Mouse (Mus musculus) intestine, embryonic 15.5 days (tissue): ENCODE data around the gene Wipi1. TPM values are rescaled to one million over a fixed set of nuclear protein-coding genes. Genes with fewer than 3 reads are reported as not detected.

Experiments
- ATAC-seq: fragments of 200-750 bp; cut with Nextera tagmentation; 2 replicates; pipeline ENCODE4 v1.8.0; 2017; ENCODE audit warnings: moderate TSS enrichment, moderate library complexity
- H3K27ac ChIP-seq: fragments of 300-500 bp; sonication (generic); 2 replicates; pipeline ENCODE4 v1.5.1; 2015; ENCODE audit warnings: mild to moderate bottlenecking, inconsistent platforms
- H3K27me3 ChIP-seq: fragments of 300-500 bp; sonication (generic); replicated peaks from 2 replicates; pipeline ENCODE4 v1.6.1; 2015; ENCODE audit warnings: inconsistent platforms
- H3K36me3 ChIP-seq: fragments of 300-500 bp; sonication (generic); 2 replicates; pipeline ENCODE4 v1.6.1; 2015; ENCODE audit warnings: inconsistent platforms
- H3K4me1 ChIP-seq: fragments of 300-500 bp; sonication (generic); replicated peaks from 2 replicates; pipeline ENCODE4 v1.6.1; 2015; ENCODE audit warnings: inconsistent platforms
- H3K4me2 ChIP-seq: fragments of 300-500 bp; sonication (generic); replicated peaks from 2 replicates; pipeline ENCODE4 v1.6.1; 2015; ENCODE audit warnings: mild to moderate bottlenecking, inconsistent platforms
- H3K4me3 ChIP-seq: fragments of 300-500 bp; sonication (generic); replicated peaks from 2 replicates; pipeline ENCODE4 v1.5.1; 2015; ENCODE audit warnings: inconsistent platforms
- H3K9ac ChIP-seq: fragments of 300-500 bp; sonication (generic); 2 replicates; pipeline ENCODE4 v1.6.1; 2015; ENCODE audit warnings: inconsistent platforms
- H3K9me3 ChIP-seq: fragments of 300-500 bp; sonication (generic); 2 replicates; pipeline ENCODE4 v1.6.1; 2016; ENCODE audit warnings: inconsistent platforms
- WGBS: fragments of 180-500 bp; shearing (Covaris S2); methylation state at CpG from one replicate; pipeline ENCODE4 v1.1.7; 2015; 5-methylcytosine and 5-hydroxymethylcytosine counted together
- polyA plus RNA-seq: library from polyadenylated mRNA; unstranded; fragments of >200 nt; fragmentation: Nextera tagmentation; extraction: Ambion mirVana; gene quantifications from 2 replicates; pipeline ENCODE4 v1.2.1, GENCODE M21; 2015

Gene Wipi1
- polyA plus RNA-seq, 1 experiment from 2014 or later, result 30.4 TPM

DNA sequence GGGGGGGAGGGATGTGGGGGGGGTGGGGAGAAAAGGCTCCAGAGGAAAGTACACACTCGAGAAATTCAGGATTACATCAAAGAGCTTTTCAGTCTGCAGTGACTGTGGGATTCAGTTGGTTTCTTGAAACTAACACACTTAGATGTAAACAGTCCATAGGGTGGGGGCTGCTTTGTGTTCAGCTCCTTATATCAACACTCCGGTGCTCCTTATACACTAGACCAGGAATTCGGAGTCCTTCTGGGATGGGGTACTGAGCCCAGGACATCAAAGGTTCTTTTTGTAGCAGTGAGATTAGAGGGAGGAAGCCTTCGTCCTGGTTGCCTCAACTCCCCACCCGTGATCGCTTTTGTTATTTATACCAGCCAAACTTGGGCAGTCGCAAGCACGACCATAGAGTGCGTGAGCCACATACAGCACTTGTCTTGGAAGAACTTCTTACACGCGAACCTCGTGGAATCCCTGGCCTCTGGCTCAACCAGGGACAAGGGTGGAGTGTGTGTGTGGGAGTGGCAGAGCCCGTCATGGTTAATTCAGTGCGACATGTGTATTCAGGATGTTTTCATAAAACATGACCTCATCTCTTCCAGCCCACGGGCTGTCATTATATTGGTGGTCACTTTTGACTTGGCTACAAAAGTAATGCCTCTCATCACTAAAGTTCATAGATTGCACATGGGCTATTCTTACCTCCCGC is 65.3 kb downstream of the Wipi1 start:
- 50% methylated on average over 16 of the region's 16 CpGs for WGBS
- no peak overlapping the region for H3K4me2 ChIP-seq
- no peak overlapping the region for H3K4me3 ChIP-seq
- no peak overlapping the region for H3K27ac ChIP-seq
- no peak for ATAC-seq
- no peaks in the 10 kb centered on the region for H3K9me3 ChIP-seq
- H3K27me3 ChIP-seq, result no peaks in the 10 kb centered on the region
- H3K4me1 ChIP-seq, result peaks cover 5% of the 10 kb centered on the region; the same call in 1 of the 2 replicates
- H3K36me3 ChIP-seq, result no peaks in the 10 kb centered on the region
- H3K9ac ChIP-seq, result no peak overlapping the region

DNA sequence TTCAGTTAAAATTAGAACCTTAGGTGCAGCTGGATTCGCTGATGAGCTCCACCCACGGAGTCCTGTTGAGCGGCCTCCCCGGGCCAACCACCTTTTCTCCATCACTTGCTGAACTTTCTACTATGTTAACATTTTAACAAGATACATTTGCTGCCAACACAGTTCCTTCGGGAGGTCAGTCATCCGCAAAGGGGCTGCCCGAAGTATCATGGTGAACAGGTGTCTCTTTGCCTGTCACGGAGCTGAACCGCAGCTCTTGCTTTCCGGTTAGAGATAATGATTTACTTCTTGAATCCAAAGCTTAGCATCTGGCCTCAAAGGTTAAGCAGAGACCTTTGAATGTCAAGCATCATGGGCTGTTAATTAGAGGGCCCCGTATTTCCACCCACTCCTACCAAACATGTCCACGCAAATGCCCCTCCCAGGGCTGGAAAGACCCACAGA is 66.0 kb downstream of the Wipi1 start:
- no peak overlapping the region for H3K9ac ChIP-seq
- H3K4me2 ChIP-seq, result no peak overlapping the region; the same call in 1 of the 2 replicates
- 33% methylated on average over 12 of the region's 12 CpGs for WGBS
- H3K4me1 ChIP-seq, result peaks cover 5% of the 10 kb centered on the region; the same call in 1 of the 2 replicates
- no peak overlapping the region for H3K4me3 ChIP-seq
- H3K9me3 ChIP-seq, result no peaks in the 10 kb centered on the region
- no peak overlapping the region for H3K27ac ChIP-seq
- H3K36me3 ChIP-seq, result no peaks in the 10 kb centered on the region
- H3K27me3 ChIP-seq, result no peaks in the 10 kb centered on the region
- peak; percentile 36; the same call in 1 of the 2 replicates for ATAC-seq

DNA sequence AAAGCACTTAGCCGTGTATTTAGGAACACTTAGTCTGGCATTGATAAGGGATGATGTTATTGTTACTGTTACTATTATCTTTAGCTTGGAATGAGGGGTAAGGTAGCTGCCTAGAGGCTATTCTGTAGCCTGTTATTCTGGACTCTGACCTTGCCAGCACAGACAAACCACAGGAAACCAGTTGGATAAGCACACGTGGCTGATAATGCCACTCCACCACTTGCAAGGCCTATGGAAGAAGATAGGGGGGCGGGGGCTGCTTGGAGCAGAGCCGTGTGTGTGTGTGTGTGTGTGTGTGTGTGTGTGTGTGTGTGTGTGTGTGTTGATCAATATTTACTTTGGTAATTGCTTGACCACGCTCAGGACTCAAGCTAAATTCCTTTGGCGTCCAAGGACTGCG is 66.5 kb downstream of the Wipi1 start:
- Histone ChIP-seq H3K4me1 (peaks cover 5% of the 10 kb centered on the region; the same call in 1 of the 2 replicates), H3K9me3 (no peaks in the 10 kb centered on the region), H3K9ac (no peak overlapping the region), H3K27ac (no peak overlapping the region), H3K4me3 (no peak overlapping the region), H3K36me3 (no peaks in the 10 kb centered on the region), H3K4me2 (no peak overlapping the region; the same call in 1 of the 2 replicates), H3K27me3 (no peaks in the 10 kb centered on the region)
- peak; percentile 68 for ATAC-seq
- 44% methylated on average over 7 of the region's 7 CpGs for WGBS

DNA sequence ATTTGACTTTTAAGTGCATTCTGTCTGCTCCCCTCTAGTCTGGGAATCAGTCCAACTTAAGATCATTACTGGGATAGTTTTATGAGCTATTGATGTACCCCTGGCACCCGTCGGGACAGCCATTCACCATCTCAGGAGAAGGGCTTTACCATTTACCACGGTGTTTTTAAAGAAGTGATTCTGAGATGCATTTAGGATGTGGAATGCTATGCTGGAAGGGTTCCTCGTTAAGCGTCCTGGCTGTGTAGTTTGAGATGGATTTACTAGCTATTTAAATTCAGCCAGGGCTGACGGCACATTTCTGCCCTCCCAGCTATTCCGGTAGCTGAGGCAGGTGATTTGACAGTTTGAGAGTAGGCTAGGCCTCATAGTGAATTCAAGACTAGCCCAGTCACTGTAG is 67.3 kb downstream of the Wipi1 start:
- Histone ChIP-seq H3K36me3 (no peaks in the 10 kb centered on the region), H3K4me3 (no peak overlapping the region), H3K27ac (no peak overlapping the region), H3K9me3 (no peaks in the 10 kb centered on the region), H3K9ac (no peak overlapping the region), H3K4me2 (no peak overlapping the region), H3K4me1 (peaks cover 5% of the 10 kb centered on the region; the same call in 1 of the 2 replicates), H3K27me3 (no peaks in the 10 kb centered on the region)
- ATAC-seq, result no peak
- 67% methylated on average over 7 of the region's 7 CpGs for WGBS

DNA sequence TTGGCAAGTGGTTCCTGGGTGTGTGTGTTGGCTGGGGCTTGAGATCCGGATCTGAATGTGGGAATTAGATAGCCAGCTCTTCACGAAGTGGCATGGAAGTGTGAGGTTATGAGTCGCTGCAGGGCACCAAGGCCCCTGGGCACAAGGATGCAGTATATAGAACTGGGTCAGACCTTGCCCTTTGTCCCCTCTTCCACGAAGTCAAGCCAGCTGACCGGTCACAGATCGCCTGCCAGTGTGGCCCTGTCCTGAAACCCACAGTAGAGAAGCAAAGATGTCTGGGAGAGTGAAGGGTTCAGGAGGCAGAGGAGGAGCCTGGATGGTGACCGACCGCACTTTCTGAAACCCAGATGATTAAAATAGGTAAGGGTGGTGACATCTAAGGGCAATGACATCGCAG is 68.3 kb downstream of the Wipi1 start:
- Histone ChIP-seq H3K27me3 (no peaks in the 10 kb centered on the region), H3K9ac (no peak overlapping the region), H3K27ac (no peak overlapping the region), H3K4me3 (no peak overlapping the region), H3K4me2 (no peak overlapping the region), H3K36me3 (no peaks in the 10 kb centered on the region), H3K9me3 (no peaks in the 10 kb centered on the region), H3K4me1 (peaks cover 5% of the 10 kb centered on the region; the same call in 1 of the 2 replicates)
- ATAC-seq, result no peak
- 79% methylated on average over 9 of the region's 9 CpGs for WGBS

DNA sequence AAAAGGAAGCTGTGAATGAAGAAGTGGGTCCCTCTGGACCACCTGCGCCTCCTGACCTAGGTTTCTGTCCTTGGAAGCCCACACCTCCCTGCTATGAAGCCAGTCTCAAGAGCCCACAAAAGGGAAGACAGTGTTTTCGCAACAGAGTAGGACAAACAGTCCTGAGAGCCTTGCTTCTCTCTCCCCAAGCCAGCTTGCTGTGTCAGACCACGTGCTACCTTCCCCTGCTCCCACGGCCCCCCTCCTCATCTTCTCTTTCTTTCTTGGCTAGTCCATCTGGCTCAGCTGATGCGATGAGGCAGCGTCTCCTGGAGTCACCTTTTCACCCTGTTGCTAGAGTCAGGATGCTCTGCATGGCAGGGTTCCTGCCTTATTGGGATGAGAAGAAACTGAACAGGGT is 72.5 kb downstream of the Wipi1 start:
- Histone ChIP-seq H3K27me3 (no peaks in the 10 kb centered on the region), H3K4me3 (no peak overlapping the region), H3K27ac (no peak overlapping the region), H3K4me1 (no peaks in the 10 kb centered on the region), H3K4me2 (no peak overlapping the region), H3K36me3 (no peaks in the 10 kb centered on the region), H3K9me3 (no peaks in the 10 kb centered on the region), H3K9ac (no peak overlapping the region)
- ATAC-seq, result no peak
- WGBS, result 48% methylated on average over 6 of the region's 6 CpGs

DNA sequence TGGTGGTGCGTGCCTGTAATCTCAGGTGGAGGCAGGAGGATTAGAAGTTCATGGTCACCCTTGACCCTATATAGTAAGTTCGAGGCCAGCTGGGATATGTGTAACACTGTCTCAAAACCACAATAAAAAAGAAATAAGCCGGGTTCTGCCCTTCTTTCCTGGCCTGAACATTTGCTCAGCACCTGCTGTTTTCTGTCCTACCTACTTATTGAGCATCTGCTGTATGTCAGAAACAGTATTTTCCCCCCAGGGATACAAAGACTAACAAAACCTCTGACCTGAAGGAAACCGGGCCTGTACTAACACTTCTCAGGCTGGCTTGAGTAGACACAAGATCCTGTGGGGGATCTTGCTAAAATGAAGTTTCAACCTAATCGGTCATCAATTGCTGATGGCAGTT is 74.8 kb downstream of the Wipi1 start:
- no peak overlapping the region for H3K4me2 ChIP-seq
- no peak for ATAC-seq
- H3K36me3 ChIP-seq, result no peaks in the 10 kb centered on the region
- H3K27ac ChIP-seq, result no peak overlapping the region
- no peak overlapping the region for H3K9ac ChIP-seq
- H3K4me1 ChIP-seq, result no peaks in the 10 kb centered on the region
- WGBS, result 66% methylated on average over 5 of the region's 5 CpGs
- no peaks in the 10 kb centered on the region for H3K27me3 ChIP-seq
- H3K9me3 ChIP-seq, result no peaks in the 10 kb centered on the region
- no peak overlapping the region for H3K4me3 ChIP-seq

DNA sequence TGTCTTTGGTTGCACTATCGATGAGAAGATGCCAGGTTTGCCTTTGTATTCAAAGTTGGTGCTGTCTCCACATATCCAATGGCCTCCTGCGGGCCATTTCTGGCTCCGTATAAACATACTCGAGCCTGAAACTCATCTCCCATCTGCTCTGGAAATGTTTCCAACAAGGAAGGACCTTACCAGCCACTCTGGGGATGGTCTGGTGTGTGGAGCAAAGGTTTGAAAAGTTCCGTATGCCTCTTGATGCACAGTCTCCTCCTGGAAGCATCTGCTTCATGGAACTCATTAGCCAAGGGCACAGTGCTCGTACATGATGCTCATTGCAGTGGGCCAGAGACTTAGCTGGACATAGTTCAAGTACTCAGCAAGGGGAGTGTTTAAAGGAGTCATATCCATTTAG is 75.8 kb downstream of the Wipi1 start:
- H3K9ac ChIP-seq, result no peak overlapping the region
- no peak for ATAC-seq
- H3K27ac ChIP-seq, result no peak overlapping the region
- 78% methylated on average over 6 of the region's 6 CpGs for WGBS
- H3K4me2 ChIP-seq, result no peak overlapping the region
- no peaks in the 10 kb centered on the region for H3K4me1 ChIP-seq
- no peaks in the 10 kb centered on the region for H3K9me3 ChIP-seq
- no peaks in the 10 kb centered on the region for H3K36me3 ChIP-seq
- H3K27me3 ChIP-seq, result no peaks in the 10 kb centered on the region
- no peak overlapping the region for H3K4me3 ChIP-seq

DNA sequence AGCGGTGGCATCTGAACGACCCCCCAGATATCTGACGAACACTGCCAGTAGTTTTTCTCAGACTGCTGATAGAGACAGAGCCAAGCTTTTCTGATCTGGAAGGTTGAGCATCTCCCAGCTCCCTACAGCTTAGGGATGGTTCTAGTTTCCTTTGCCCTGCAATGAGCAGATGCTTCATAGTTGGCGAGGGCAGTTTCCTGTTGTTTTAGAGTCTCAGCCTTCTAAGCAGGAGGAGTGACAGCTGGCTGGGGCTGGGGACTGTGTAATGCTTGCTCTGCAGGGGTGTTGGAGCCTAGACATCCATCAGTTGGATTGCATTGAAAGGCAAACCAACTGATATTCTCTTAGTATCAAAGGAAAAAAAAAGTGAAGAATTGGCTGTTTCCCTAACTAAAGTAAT is 81.7 kb downstream of the Wipi1 start:
- Histone ChIP-seq H3K4me1 (no peaks in the 10 kb centered on the region), H3K27ac (no peak overlapping the region), H3K9me3 (no peaks in the 10 kb centered on the region), H3K36me3 (no peaks in the 10 kb centered on the region), H3K4me3 (no peak overlapping the region), H3K4me2 (no peak overlapping the region), H3K27me3 (no peaks in the 10 kb centered on the region), H3K9ac (no peak overlapping the region)
- WGBS, result 87% methylated on average over 4 of the region's 4 CpGs
- no peak for ATAC-seq

DNA sequence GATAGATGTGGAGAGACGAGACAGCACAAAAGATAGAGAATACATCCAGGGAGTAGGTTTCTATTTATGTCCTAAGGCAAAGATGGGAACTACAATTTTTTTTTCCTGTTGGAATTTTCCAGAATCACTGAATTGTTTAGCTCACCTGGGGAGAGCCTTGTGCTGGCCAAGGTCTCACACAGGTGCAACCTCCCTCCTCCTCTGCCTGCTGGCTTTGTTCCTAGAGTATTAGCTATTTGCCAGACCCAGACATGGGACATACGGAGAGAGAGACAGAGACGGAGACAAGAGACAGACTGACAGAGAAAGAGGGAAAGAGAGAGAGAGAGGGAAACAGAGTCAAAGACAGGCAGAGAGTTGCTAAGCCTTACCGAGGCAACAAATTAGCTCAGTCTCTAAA is 86.2 kb downstream of the Wipi1 start:
- Histone ChIP-seq H3K4me3 (no peak overlapping the region), H3K4me2 (no peak overlapping the region), H3K9ac (no peak overlapping the region), H3K36me3 (no peaks in the 10 kb centered on the region), H3K4me1 (no peaks in the 10 kb centered on the region), H3K27me3 (no peaks in the 10 kb centered on the region), H3K27ac (no peak overlapping the region), H3K9me3 (no peaks in the 10 kb centered on the region)
- WGBS, result 78% methylated on average over 4 of the region's 4 CpGs
- ATAC-seq, result no peak

DNA sequence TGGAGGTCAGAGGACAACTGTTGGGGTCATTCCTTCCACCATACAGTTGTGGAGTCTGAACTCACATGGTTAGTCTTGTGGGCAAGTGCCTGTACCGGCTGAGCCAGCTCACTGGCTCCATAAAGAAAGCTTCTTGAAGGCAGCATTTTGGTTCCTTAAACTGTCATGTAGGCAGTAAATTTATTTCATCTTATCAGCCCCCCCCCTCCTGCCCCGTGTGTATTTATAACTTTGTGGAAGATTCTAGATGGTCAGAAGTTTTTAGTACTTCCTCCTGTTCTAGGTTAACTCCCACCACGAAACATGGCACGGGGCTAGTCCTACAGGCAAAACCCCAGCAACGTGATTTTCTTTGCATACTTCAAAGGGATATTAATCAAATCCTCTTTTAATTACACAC is 86.9 kb downstream of the Wipi1 start:
- no peaks in the 10 kb centered on the region for H3K36me3 ChIP-seq
- no peak overlapping the region for H3K4me3 ChIP-seq
- H3K4me1 ChIP-seq, result no peaks in the 10 kb centered on the region
- H3K27me3 ChIP-seq, result no peaks in the 10 kb centered on the region
- no peak for ATAC-seq
- H3K27ac ChIP-seq, result no peak overlapping the region
- H3K4me2 ChIP-seq, result no peak overlapping the region
- no peak overlapping the region for H3K9ac ChIP-seq
- H3K9me3 ChIP-seq, result no peaks in the 10 kb centered on the region
- 67% methylated on average over 5 of the region's 5 CpGs for WGBS
